Mouse (Mus musculus) brain, embryonic 18.5 days (tissue): ENCODE measurements at regions not wholly inside any gene's neighbourhood (a gene's known extent, or its start where the extent isn't known, plus 50 kb on each side); places are given as distances from the start of the nearest gene placed in this dataset.

ENCODE experiments used
- DNase-seq: peaks from one replicate; pipeline ENCODE4 v3.0.0-alpha.2; 2012; ENCODE audit warnings: low read depth, low spot score

GRCm38 (mm10) chr2:46365428-46366134 lies 1248.4 kb upstream of the Zeb2 start:
- no peak for DNase-seq

GRCm38 (mm10) chr2:46360049-46360712 lies 1243.0 kb upstream of the Zeb2 start:
- DNase-seq, result no peak

GRCm38 (mm10) chr2:46358225-46358624 lies 1241.0 kb upstream of the Zeb2 start:
- no peak for DNase-seq

GRCm38 (mm10) chr2:46356651-46357050 lies 1239.5 kb upstream of the Zeb2 start:
- DNase-seq, result no peak

- DNase-seq, result no peak
Measured at GRCm38 (mm10) chr2:46340694-46341093, 1223.5 kb upstream of the Zeb2 start.

- no peak for DNase-seq
Measured at GRCm38 (mm10) chr2:46316666-46317065, 1199.5 kb upstream of the Zeb2 start.

GRCm38 (mm10) chr2:46315243-46315642 lies 1198.0 kb upstream of the Zeb2 start:
- DNase-seq, result no peak

GRCm38 (mm10) chr2:46307582-46308153 lies 1190.5 kb upstream of the Zeb2 start:
- no peak for DNase-seq

- no peak for DNase-seq
Measured at GRCm38 (mm10) chr2:46302627-46303026, 1185.4 kb upstream of the Zeb2 start.

GRCm38 (mm10) chr2:46297274-46297843 lies 1180.2 kb upstream of the Zeb2 start:
- no peak for DNase-seq

- DNase-seq, result no peak
Measured at GRCm38 (mm10) chr2:46283929-46284598, 1166.9 kb upstream of the Zeb2 start.

- DNase-seq, result no peak
Measured at GRCm38 (mm10) chr2:46280822-46281221, 1163.6 kb upstream of the Zeb2 start.

GRCm38 (mm10) chr2:46261618-46262017 lies 1144.4 kb upstream of the Zeb2 start:
- no peak for DNase-seq

GRCm38 (mm10) chr2:46251562-46251961 lies 1134.4 kb upstream of the Zeb2 start:
- DNase-seq, result no peak

- DNase-seq, result no peak
Measured at GRCm38 (mm10) chr2:46245717-46246116, 1128.5 kb upstream of the Zeb2 start.

GRCm38 (mm10) chr2:46244697-46245096 lies 1127.5 kb upstream of the Zeb2 start:
- no peak for DNase-seq

GRCm38 (mm10) chr2:46242806-46243205 lies 1125.6 kb upstream of the Zeb2 start:
- peak; percentile 46 for DNase-seq

GRCm38 (mm10) chr2:46239874-46240273 lies 1122.7 kb upstream of the Zeb2 start:
- no peak for DNase-seq

- DNase-seq, result no peak
Measured at GRCm38 (mm10) chr2:46230791-46231450, 1113.7 kb upstream of the Zeb2 start.

- DNase-seq, result no peak
Measured at GRCm38 (mm10) chr2:46218336-46218957, 1101.3 kb upstream of the Zeb2 start.

- no peak for DNase-seq
Measured at GRCm38 (mm10) chr2:46199341-46199740, 1082.1 kb upstream of the Zeb2 start.
